ENCODE assay signal across 8 mouse cellular contexts in the genomic region with DNA sequence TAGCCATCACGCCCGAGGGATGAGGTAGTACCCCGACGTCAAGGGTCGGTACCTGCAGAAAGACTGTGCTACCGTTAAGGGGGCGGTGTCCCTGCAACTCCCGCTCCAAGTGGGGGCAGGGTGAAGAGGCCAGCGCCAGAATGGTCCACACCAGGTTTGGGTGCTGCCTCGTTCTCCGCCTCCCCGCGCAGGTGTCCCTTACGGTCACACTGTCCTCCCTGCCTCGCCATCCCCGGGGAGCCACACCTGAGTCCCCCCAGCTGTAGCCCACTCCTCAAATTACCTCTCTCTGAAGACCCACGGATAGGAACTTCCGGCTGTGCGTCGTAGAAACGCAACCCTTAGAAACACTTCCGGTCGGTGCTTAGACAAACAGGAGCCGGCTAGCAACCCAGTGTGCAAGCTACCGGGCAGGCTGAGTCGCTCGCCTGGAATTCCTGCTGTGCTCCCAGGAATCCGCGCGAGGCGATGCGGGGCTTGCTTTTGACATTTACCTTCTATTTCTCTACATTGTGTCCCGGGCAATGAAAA. TPM values are rescaled to one million over a fixed set of nuclear protein-coding genes. Genes with fewer than 3 reads are reported as not detected.
A peak's percentile ranks its signal among the peaks of the same experiment; 100 is the strongest.
DNase-seq lines count a peak whose midpoint lies in the region; ATAC-seq lines count a peak whose summit lies in the region.

A gene (minus strand): TSS at position 343 of the 531 bp plus-strand sequence.

- peak; percentile 91 for ATAC-seq in hindbrain, embryonic 14.5 days (ENCODE audit: low FRiP score)

- peaks cover 14% of the 10 kb centered on the region; the same call in 1 of the 2 replicates for H3K4me1 ChIP-seq in hindbrain, embryonic 14.5 days (replicated peaks; ENCODE audit: control insufficient read depth, insufficient read depth, low read length)

- peaks cover 37% of the 10 kb centered on the region for H3K36me3 ChIP-seq in hindbrain, embryonic 14.5 days (replicated peaks; ENCODE audit: control insufficient read depth, insufficient read depth)

- DNase-seq in R1 (ENCODE audit: low read depth, low spot score): peak; percentile 92
- DNase-seq in cerebellum, postnatal 14 days: peak; percentile 89 to 92
- DNase-seq in frontal cortex, postnatal 25 days (ENCODE audit: low spot score in 2 of 2): peak; percentile 81 to 83
- peak; percentile 95 for DNase-seq in hindbrain, embryonic 14.5 days (ENCODE audit: low spot score)
- peak; percentile 81 to 84 for DNase-seq in layer of hippocampus, postnatal 36 days
- DNase-seq in lung, postnatal 4 days: peak; percentile 86 to 87
- DNase-seq in retina, postnatal 7 days (ENCODE audit: low read depth, low spot score): peak; percentile 79
- peak; percentile 74 for DNase-seq in urinary bladder, postnatal 14 days (ENCODE audit: low spot score)

- H3K9me3 ChIP-seq in hindbrain, embryonic 14.5 days (ENCODE audit: control insufficient read depth, low read length): no peaks in the 10 kb centered on the region

- 0 out of 2 replicates have a peak within 1 kb of the TSS, but pooled peaks have one; percentile 1 for H3K27ac ChIP-seq in hindbrain, embryonic 14.5 days

- H3K9ac ChIP-seq in hindbrain, embryonic 14.5 days: peak within 1 kb of the TSS; percentile 89

- H3K4me3 ChIP-seq in hindbrain, embryonic 14.5 days (replicated peaks; ENCODE audit: low read length): peak within 1 kb of the TSS; percentile 83

- under 1% methylated on average over 33 of the region's 33 CpGs for WGBS in hindbrain, embryonic 14.5 days

- peak within 1 kb of the TSS; percentile 95 for H3K4me2 ChIP-seq in hindbrain, embryonic 14.5 days (replicated peaks)

- H3K27me3 ChIP-seq in hindbrain, embryonic 14.5 days (ENCODE audit: control insufficient read depth, insufficient read depth, low read length): no peaks in the 10 kb centered on the region

RNA-seq across cellular contexts. Expression of the gene that starts here (rescaled TPM):
- 82.0 and 85.4 TPM in 2 replicates for polyA plus RNA-seq in hindbrain, embryonic 14.5 days (2014; fragmentation: Nextera tagmentation; extraction: Ambion mirVana)
- 10 to 100 TPM; 35.0 to 36.8 TPM for total RNA-seq in layer of hippocampus, postnatal 36 days (2021)

Comparison
In these comparisons a context has a peak if more than half of its experiments do, and no peak if none do; other contexts are left out.
1. Peak in every context shown above with its lines: DNase-seq, ATAC-seq, H3K4me3 ChIP-seq and H3K27ac ChIP-seq.